Mouse (Mus musculus) kidney, adult 2 months (tissue): ENCODE results near the gene Gpc5. TPM values are rescaled to one million over a fixed set of nuclear protein-coding genes. Genes with fewer than 3 reads are reported as not detected.

ENCODE experiments used
- DNase-seq: peaks from one replicate; pipeline ENCODE4 v3.0.0; 2021
- H3K27ac ChIP-seq: fragments of 200-500 bp; 2 replicates; pipeline ENCODE4 v1.5.1; 2012; ENCODE audit warnings: low read depth, low read length, control low read depth, inconsistent platforms; ENCODE audit not compliant: insufficient read depth
- H3K27me3 ChIP-seq: fragments of 200-500 bp; replicated peaks from 2 replicates; pipeline ENCODE4 v1.6.1; 2012; ENCODE audit warnings: mild to moderate bottlenecking, moderate library complexity, low read length, inconsistent platforms; ENCODE audit not compliant: control insufficient read depth, insufficient read depth
- H3K36me3 ChIP-seq: fragments of 200-500 bp; 2 replicates; pipeline ENCODE4 v1.6.1; 2012; ENCODE audit warnings: mild to moderate bottlenecking, moderate library complexity, low read length, inconsistent platforms; ENCODE audit not compliant: control insufficient read depth, insufficient read depth
- H3K4me1 ChIP-seq: fragments of 200-500 bp; 2 replicates; pipeline ENCODE4 v1.6.1; 2011; ENCODE audit warnings: low read length; ENCODE audit not compliant: control insufficient read depth, insufficient read depth
- H3K4me3 ChIP-seq: fragments of 200-500 bp; 2 replicates; pipeline ENCODE4 v1.5.1; 2011; ENCODE audit warnings: mild to moderate bottlenecking, low read depth, low read length, control low read depth; ENCODE audit not compliant: insufficient read depth
- CTCF ChIP-seq: fragments of 200-500 bp; conservative IDR thresholded peaks from 2 replicates; pipeline ENCODE4 v1.5.1; 2011; ENCODE audit warnings: low read depth, mild to moderate bottlenecking, control low read depth, low read length, moderate library complexity, mixed read lengths; ENCODE audit not compliant: insufficient read depth, insufficient read length
- POLR2A ChIP-seq: fragments of 200-500 bp; IDR thresholded peaks from one replicate; pipeline ENCODE4 v1.6.1; 2011; ENCODE audit warnings: low read depth, low read length, control low read depth
- WGBS: fragments of 180-500 bp; shearing (Covaris S2); methylation state at CpG from one replicate; pipeline ENCODE4 v1.1.7; 2018; 5-methylcytosine and 5-hydroxymethylcytosine counted together
- polyA plus RNA-seq: library from polyadenylated mRNA; depleted of rRNA; stranded (reverse); fragments of >200 nt; gene quantifications from 2 replicates; pipeline ENCODE4 v1.2.3, GENCODE M21; 2012

The Gpc5 gene
- polyA plus RNA-seq, 1 experiment = 0.69 TPM

DNA sequence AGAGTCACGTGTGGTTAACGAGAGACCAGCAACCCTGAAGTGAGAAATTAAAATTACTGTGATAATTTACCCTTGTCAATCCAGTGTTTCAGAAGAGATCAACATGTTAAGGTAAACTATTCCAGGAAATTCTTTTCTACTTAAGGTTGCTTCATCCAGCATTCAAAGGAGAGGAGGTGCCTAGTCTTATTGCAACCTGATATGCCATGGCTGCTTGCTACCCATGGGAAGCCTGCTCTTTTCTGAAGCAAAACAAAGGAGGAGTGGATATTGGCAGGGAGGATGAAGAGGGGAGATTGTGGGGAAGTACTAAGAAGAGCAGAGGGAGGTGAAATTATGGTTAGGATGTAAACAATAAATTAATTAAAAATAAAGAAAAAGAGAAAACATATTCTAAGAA lies 15.5 kb downstream of the Gpc5 start:
- DNase-seq = no peak
- WGBS = 76% methylated on average over 2 of the region's 2 CpGs
- no peak overlapping the region for H3K4me3 ChIP-seq
- H3K27ac ChIP-seq = no peak overlapping the region
- no peaks in the 10 kb centered on the region for H3K4me1 ChIP-seq
- no peaks in the 10 kb centered on the region for H3K36me3 ChIP-seq
- H3K27me3 ChIP-seq = no peaks in the 10 kb centered on the region
- TF ChIP-seq POLR2A = no peak
- no peak for TF ChIP-seq CTCF

DNA sequence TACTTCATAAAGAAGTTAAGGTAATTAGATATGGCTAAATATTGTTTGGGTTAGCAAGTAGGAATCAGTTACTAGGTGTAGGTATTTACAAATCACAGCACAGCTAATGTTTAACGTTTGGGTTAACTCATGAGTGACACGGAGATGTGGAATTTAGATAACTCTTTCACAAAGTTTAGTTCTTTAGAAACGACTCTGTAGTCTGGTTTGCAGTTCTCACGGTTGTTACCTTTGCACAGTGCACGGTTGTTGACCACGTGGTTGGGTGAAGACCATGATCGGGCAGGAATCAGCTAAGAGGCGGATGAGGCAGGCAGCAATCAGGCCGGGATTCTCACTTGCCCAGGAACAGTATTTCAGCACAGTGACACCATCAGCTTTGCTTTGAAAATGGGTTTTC lies 26.6 kb downstream of the Gpc5 start:
- TF ChIP-seq POLR2A = no peak
- no peak for TF ChIP-seq CTCF
- H3K27me3 ChIP-seq = no peaks in the 10 kb centered on the region
- H3K27ac ChIP-seq = no peak overlapping the region
- H3K36me3 ChIP-seq = no peaks in the 10 kb centered on the region
- H3K4me1 ChIP-seq = 0 out of 2 replicates have a peak, but pooled peaks cover 5% of the 10 kb centered on the region
- 26% methylated on average over 9 of the region's 9 CpGs for WGBS
- no peak overlapping the region for H3K4me3 ChIP-seq
- peak; percentile 64 for DNase-seq

DNA sequence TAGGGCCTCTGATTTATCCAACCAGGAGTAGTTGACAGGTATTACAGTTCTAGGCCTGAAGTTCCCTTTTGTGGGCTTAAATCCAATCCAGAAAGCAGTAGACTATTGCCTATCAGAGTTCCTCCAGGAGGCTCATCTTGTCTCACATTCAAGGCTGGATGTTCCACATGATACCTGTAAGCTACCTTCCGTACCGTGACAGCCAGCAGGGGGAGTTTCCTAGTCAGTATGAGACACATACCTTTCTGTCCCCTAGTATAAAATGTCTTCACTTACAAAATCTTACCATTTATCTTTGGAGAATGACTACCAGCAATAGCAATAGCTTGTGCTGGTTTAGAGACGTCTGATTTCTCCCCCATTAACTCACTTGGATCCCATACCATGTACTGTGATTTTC lies 56.8 kb downstream of the Gpc5 start:
- Histone ChIP-seq H3K27me3 (no peaks in the 10 kb centered on the region), H3K4me3 (no peak overlapping the region), H3K27ac (no peak overlapping the region), H3K36me3 (no peaks in the 10 kb centered on the region), H3K4me1 (no peaks in the 10 kb centered on the region)
- DNase-seq = no peak
- no peak for TF ChIP-seq CTCF
- TF ChIP-seq POLR2A = no peak
- WGBS = 86% methylated on average over 3 of the region's 3 CpGs

DNA sequence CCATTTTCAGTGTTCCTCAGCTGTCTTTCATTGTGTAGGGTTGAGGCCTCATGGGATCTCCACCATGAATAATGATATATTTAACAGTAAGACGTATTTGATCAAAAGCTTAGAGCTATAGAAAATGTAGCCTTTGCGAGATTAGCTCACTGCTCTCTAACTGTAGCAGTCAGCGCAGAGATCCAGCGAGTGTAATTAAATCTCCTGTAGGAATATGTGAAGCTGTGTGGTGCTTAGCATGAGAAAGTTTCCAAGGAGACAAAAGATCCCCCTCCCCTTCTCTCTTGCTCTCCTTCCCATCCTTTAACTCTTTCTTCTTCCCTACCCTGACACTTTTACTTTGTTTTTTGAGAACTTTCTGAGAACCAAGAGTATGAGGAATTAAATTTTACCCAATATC lies 64.6 kb downstream of the Gpc5 start:
- DNase-seq = no peak
- Histone ChIP-seq H3K36me3 (no peaks in the 10 kb centered on the region), H3K4me1 (no peaks in the 10 kb centered on the region), H3K4me3 (no peak overlapping the region), H3K27ac (no peak overlapping the region), H3K27me3 (no peaks in the 10 kb centered on the region)
- no peak for TF ChIP-seq CTCF
- TF ChIP-seq POLR2A = no peak
- 83% methylated on average over 4 of the region's 4 CpGs for WGBS

DNA sequence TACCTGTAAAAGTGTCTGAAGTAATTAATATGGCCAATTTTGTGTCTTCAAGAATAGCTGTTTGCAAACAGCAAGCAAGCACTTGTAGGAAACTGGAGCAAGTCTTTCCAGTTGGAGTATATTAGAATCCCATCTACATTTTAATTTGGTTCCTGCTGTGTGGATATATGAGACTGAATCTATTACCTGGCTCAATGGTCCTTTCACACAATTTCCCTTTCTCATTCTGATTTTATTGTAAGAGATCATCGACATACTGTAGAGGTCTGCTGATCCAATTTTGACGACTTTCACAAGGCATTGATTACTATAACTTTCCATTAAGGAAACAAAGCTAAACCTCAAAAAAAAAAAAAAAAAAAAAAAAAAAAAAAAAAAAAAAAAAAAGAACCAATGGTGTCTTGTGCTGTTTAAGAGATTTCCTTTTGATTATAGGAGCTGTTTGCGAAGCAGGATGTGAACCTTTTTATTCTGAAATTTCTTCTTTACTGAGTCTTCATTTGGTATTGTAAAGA lies 85.4 kb downstream of the Gpc5 start:
- no peak for DNase-seq
- H3K4me3 ChIP-seq = no peak overlapping the region
- H3K27ac ChIP-seq = no peak overlapping the region
- no peak for TF ChIP-seq POLR2A
- TF ChIP-seq CTCF = no peak
- no peaks in the 10 kb centered on the region for H3K4me1 ChIP-seq
- 53% methylated on average over 3 of the region's 3 CpGs for WGBS
- H3K27me3 ChIP-seq = no peaks in the 10 kb centered on the region
- no peaks in the 10 kb centered on the region for H3K36me3 ChIP-seq

DNA sequence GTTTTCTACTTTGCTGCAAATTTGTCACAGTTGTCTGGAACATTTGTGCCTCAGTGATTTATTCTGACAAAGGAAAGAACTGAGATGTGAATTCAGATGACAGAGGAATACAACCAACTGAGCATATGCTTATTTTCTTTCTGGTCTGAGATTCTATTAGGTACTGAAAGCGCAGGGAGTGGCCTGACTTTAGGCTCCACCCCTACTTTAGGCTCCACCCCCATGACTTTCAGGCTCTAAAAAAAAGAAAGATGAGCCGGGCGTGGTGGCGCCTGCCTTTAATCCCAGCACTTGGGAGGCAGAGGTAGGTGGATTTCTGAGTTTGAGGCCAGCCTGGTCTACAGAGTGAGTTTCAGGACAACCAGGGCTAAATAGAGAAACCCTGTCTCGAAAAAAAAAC lies 87.9 kb downstream of the Gpc5 start:
- Histone ChIP-seq H3K4me1 (no peaks in the 10 kb centered on the region), H3K4me3 (no peak overlapping the region), H3K27me3 (no peaks in the 10 kb centered on the region), H3K36me3 (no peaks in the 10 kb centered on the region), H3K27ac (no peak overlapping the region)
- 74% methylated on average over 5 of the region's 5 CpGs for WGBS
- TF ChIP-seq POLR2A (no peak), CTCF (no peak)
- DNase-seq = no peak

DNA sequence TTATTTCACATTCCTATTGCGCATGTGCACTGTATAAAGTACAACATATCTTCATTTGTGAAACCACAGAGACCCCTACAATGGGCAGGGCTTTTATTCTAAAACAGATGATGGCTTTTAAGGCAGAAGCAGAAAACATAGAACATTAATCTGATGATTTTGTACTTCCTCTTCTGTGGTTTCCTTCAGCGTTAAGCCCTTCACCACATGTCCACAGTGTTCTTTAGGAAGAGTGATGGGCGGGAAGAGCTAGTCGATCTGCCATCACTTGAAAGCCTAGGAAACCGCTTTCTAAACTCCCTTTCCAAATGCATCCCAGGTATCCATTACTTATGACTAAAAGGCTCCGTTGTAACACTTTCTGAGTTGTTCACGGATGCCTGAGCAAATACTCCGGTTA lies 96.2 kb downstream of the Gpc5 start:
- Histone ChIP-seq H3K4me3 (no peak overlapping the region), H3K27ac (no peak overlapping the region), H3K27me3 (no peaks in the 10 kb centered on the region), H3K4me1 (no peaks in the 10 kb centered on the region), H3K36me3 (no peaks in the 10 kb centered on the region)
- 69% methylated on average over 8 of the region's 8 CpGs for WGBS
- no peak for TF ChIP-seq CTCF
- no peak for TF ChIP-seq POLR2A
- no peak for DNase-seq

DNA sequence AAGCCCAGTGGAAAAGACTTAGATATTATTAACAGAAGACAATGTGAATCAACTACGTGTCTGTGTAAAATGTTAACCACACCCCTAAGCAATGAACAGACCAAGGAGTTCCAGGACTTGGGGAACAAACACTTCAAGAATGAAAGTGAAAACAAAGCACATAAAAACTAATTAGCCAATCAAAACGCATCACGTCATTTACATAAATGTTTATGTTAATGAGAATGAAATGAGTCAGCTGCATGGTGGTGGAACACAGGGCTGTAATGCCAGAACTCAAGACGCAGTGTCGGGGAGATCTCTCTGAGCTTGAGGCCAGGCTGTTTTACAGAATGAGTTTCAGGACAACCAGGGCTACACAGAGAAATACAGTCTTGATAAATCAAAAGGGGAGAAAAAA lies 136.1 kb downstream of the Gpc5 start:
- no peaks in the 10 kb centered on the region for H3K27me3 ChIP-seq
- WGBS = 79% methylated on average over 5 of the region's 5 CpGs
- H3K27ac ChIP-seq = no peak overlapping the region
- H3K4me1 ChIP-seq = no peaks in the 10 kb centered on the region
- no peak overlapping the region for H3K4me3 ChIP-seq
- no peaks in the 10 kb centered on the region for H3K36me3 ChIP-seq
- TF ChIP-seq POLR2A (no peak), CTCF (no peak)
- DNase-seq = no peak
